Mouse (Mus musculus): ENCODE measurements around the gene Hapln3. TPM values are rescaled to one million over a fixed set of nuclear protein-coding genes. Genes with fewer than 3 reads are reported as not detected.

Hapln3 gene
- under 1 TPM; 0.56 to 0.74 TPM for total RNA-seq (2021)
- long read RNA-seq, experiment 1, partial matches to known transcripts, result 0 of 1 reads
- long read RNA-seq, experiment 1, other reads (novel, unspliced or antisense), result 1 of 1 reads
- long read RNA-seq, experiment 2, partial matches to known transcripts, result 0 of 1 reads
- long read RNA-seq, experiment 2, other reads (novel, unspliced or antisense), result 1 of 1 reads

GRCm38 (mm10) chr7:79130843-79131444 is at the start of gene Hapln3:
Hapln3 (minus strand) TSS chr7:79131018.
- no peak for DNase-seq (ENCODE audit: low spot score in 2 of 2)

- DNase-seq (ENCODE audit: low spot score in 2 of 2), result no peak
These were observed 43.0 kb upstream of the Hapln3 start for GRCm38 (mm10) chr7:79173800-79174199.

GRCm38 (mm10) chr7:79171782-79172181 is 41.0 kb upstream of the Hapln3 start:
- DNase-seq (ENCODE audit: low spot score in 2 of 2), result no peak

- DNase-seq (ENCODE audit: low spot score in 2 of 2), result no peak
These were observed 36.3 kb upstream of the Hapln3 start for GRCm38 (mm10) chr7:79167006-79167562.

- DNase-seq (ENCODE audit: low spot score in 2 of 2), result no peak
These were observed 28.6 kb upstream of the Hapln3 start for GRCm38 (mm10) chr7:79159406-79159805.

- DNase-seq (ENCODE audit: low spot score in 2 of 2), result no peak
These were observed 18.7 kb upstream of the Hapln3 start for GRCm38 (mm10) chr7:79149522-79149921.

- peak; percentile 90 for DNase-seq (ENCODE audit: low spot score in 2 of 2)
These were observed 18.0 kb upstream of the Hapln3 start, which contains the start of gene Mfge8 for GRCm38 (mm10) chr7:79148711-79149266. Mfge8 (minus strand) TSS chr7:79149060.

GRCm38 (mm10) chr7:79147931-79148653 is 17.3 kb upstream of the Hapln3 start:
- peak in 1 of 2 experiments; percentile 31 for DNase-seq (ENCODE audit: low spot score in 2 of 2)

- no peak for DNase-seq (ENCODE audit: low spot score in 2 of 2)
These were observed 16.4 kb upstream of the Hapln3 start for GRCm38 (mm10) chr7:79147011-79147837.

GRCm38 (mm10) chr7:79140897-79141296 is 10.1 kb upstream of the Hapln3 start:
- DNase-seq (ENCODE audit: low spot score in 2 of 2), result peak; percentile 81 to 87

GRCm38 (mm10) chr7:79139891-79140591 is 9.2 kb upstream of the Hapln3 start:
- no peak for DNase-seq (ENCODE audit: low spot score in 2 of 2)

GRCm38 (mm10) chr7:79139328-79139824 is 8.6 kb upstream of the Hapln3 start:
- no peak for DNase-seq (ENCODE audit: low spot score in 2 of 2)

- DNase-seq (ENCODE audit: low spot score in 2 of 2), result no peak
These were observed 2.6 kb upstream of the Hapln3 start for GRCm38 (mm10) chr7:79133391-79133790.

GRCm38 (mm10) chr7:79130385-79130784 is 433 bp downstream of the Hapln3 start:
- DNase-seq (ENCODE audit: low spot score in 2 of 2), result no peak

GRCm38 (mm10) chr7:79129883-79130282 is 935 bp downstream of the Hapln3 start:
- no peak for DNase-seq (ENCODE audit: low spot score in 2 of 2)

- no peak for DNase-seq (ENCODE audit: low spot score in 2 of 2)
These were observed 7.4 kb downstream of the Hapln3 start for GRCm38 (mm10) chr7:79123465-79123864.

- DNase-seq (ENCODE audit: low spot score in 2 of 2), result no peak
These were observed 17.0 kb downstream of the Hapln3 start for GRCm38 (mm10) chr7:79113848-79114247.

- DNase-seq (ENCODE audit: low spot score in 2 of 2), result no peak
These were observed 34.3 kb downstream of the Hapln3 start for GRCm38 (mm10) chr7:79096492-79096891.

- peak in 1 of 2 experiments; percentile 34 for DNase-seq (ENCODE audit: low spot score in 2 of 2)
These were observed 41.7 kb downstream of the Hapln3 start for GRCm38 (mm10) chr7:79089111-79089510.
